ENCODE assay signal across 11 mouse cellular contexts in the genomic region with DNA sequence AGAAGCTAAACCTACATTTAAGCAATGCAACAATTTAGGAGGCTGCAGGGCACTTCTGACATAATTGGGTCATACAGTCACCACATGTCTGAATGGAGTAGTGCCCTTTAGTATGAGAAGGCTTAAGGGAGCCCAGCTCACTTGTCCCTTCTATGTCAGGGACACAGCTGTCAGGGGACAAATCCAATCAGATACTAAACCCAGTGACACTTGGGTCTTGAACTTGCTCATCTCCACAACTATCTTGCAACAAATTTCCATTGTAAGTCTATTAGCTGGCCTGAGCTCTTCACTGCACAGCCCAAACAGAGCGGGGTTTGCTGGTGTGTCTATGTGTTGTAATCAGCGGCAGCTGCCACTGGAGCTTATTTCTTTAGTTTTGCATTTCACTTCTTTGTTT.
"Had no signal": no experiment of that assay in that cellular context is flagged by ENCODE, and none has a peak within 500 bp of the region (broad histone marks: within the 10 kb centered on the region; RNA-seq: fewer than 3 reads in every experiment).

No protein-coding gene starts in this region.

- DNase-seq: kidney, postnatal 25 days; layer of hippocampus, adult 9-11 months; liver; lung, adult 18-20 months; lung, postnatal 10 days; lung, postnatal 36 days; right cerebral cortex, adult 18-20 months; right cerebral cortex, postnatal 14 days; right cerebral cortex, postnatal 4 days; thymus, adult 2 months; thymus, postnatal 14 days had no signal
